Mouse (Mus musculus): Measurements from ENCODE around the gene Pepd. TPM values are rescaled to one million over a fixed set of nuclear protein-coding genes. Genes with fewer than 3 reads are reported as not detected.

Pepd gene
- total and polyA plus RNA-seq, 3 experiments, result 24.6 to 38.9 (median 26.6) TPM

DNA sequence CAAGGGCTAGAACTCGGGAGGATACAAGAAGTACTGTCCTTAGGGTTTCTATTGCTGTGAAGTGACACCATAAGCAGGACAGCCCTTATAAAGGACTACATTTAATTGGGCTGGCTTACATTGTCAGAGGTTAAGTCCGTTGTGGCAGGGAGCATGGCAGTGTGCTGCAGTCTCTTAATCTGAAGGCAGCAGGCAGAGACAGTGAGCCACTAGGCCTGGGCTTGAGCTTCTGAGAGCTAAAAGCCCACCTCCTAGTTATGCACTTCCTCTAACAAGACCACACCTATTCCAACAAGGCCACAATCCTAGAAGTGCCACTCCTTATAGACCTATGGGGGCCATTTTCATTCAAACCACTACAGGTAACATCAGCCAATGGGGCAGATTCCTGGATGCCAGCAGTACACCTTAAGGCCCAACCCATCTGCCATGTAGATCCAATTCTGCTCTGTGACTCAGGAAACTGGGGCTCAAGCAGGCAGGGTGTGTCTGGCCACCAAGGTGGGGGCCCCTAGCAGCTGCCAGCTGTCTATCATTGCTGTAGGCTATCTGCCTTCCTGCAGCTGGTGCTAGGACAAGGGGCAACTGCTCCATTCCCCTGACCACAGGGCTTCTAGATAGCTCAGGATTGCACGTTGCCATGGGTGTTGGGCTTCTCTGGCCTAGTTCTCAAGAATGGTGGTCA lies 56.7 kb downstream of the Pepd start:
- Histone ChIP-seq H3K4me1 (ENCODE audit: control insufficient read depth, insufficient read depth, low read length) (no peaks in the 10 kb centered on the region), H3K79me2 (replicated peaks; ENCODE audit: control insufficient read depth, insufficient read depth, low read length) (no peaks in the 10 kb centered on the region), H3K27me3 (ENCODE audit: control insufficient read depth, insufficient read depth, low read length) (no peaks in the 10 kb centered on the region), H3K9ac (ENCODE audit: low read depth, low read length) (no peak overlapping the region), H3K4me3 (no peak overlapping the region), H3K36me3 (ENCODE audit: control insufficient read depth, insufficient read depth, low read length) (no peaks in the 10 kb centered on the region), H3K27ac (no peak overlapping the region)
- TF ChIP-seq EP300 (IDR thresholded peaks at IDR 0.05; ENCODE audit: insufficient read depth, low read depth, low read length) (no peak), POLR2A (IDR thresholded peaks at IDR 0.05; ENCODE audit: insufficient read depth, low read depth, low read length) (no peak), CTCF (IDR thresholded peaks at IDR 0.05) (no peak)
- no peak for DNase-seq
- intact Hi-C loops (cut with DNase I), result no loop called here
- WGBS, result 88% methylated on average over 3 of the region's 3 CpGs

DNA sequence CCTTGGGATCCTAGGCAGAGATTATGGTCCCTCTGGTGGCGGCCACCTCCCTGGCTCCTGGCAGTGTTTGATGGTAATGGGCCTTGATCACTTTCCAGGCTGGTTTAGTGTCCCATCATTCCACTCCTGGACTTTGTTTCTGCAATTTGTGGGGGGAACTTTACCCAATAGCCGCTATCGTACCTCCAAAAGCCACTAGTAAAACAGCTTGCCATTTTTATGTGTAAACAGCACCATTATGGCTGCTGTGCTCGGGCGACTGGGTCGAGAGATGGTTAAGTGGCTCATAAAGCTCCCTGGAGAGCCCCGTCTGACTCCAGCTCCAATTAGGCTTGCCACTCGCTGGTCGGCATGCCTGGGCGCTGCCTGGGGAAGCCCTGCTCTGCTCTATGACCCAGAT lies 59.6 kb downstream of the Pepd start:
- intact Hi-C loops (cut with DNase I), result no loop called here
- WGBS, result 93% methylated on average over 10 of the region's 10 CpGs
- no peak overlapping the region for H3K4me3 ChIP-seq
- no peaks in the 10 kb centered on the region for H3K4me1 ChIP-seq (ENCODE audit: control insufficient read depth, insufficient read depth, low read length)
- H3K27me3 ChIP-seq (ENCODE audit: control insufficient read depth, insufficient read depth, low read length), result no peaks in the 10 kb centered on the region
- no peaks in the 10 kb centered on the region for H3K79me2 ChIP-seq (replicated peaks; ENCODE audit: control insufficient read depth, insufficient read depth, low read length)
- H3K36me3 ChIP-seq (ENCODE audit: control insufficient read depth, insufficient read depth, low read length), result no peaks in the 10 kb centered on the region
- H3K9ac ChIP-seq (ENCODE audit: low read depth, low read length), result no peak overlapping the region
- TF ChIP-seq POLR2A (IDR thresholded peaks at IDR 0.05; ENCODE audit: insufficient read depth, low read depth, low read length), result no peak
- no peak for TF ChIP-seq CTCF (IDR thresholded peaks at IDR 0.05)
- TF ChIP-seq EP300 (IDR thresholded peaks at IDR 0.05; ENCODE audit: insufficient read depth, low read depth, low read length), result no peak
- H3K27ac ChIP-seq, result no peak overlapping the region
- DNase-seq, result no peak

DNA sequence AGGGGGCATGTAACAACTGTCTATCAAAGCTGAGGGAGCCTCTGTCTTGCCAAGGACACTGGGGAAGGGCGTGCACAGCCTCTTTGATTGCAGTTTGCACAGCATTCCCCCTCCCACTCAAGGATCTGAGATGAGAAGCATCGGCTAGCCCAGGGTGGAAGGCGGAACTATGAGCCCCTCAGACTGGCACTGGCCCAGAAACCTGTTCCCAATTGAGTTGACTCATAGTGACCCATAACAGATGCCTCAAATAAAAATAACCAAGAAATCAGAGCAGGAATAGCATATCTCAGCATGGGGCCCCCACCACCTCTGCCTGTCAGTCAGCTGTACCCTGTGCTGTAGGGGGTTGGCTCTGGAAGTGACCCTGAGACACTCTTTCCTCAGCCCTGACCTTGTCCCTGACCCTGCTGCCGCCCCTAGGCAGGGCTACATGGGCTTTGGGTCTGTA lies 60.8 kb downstream of the Pepd start:
- H3K9ac ChIP-seq (ENCODE audit: low read depth, low read length), result no peak overlapping the region
- DNase-seq, result no peak
- 52% methylated on average over 4 of the region's 4 CpGs for WGBS
- H3K27me3 ChIP-seq (ENCODE audit: control insufficient read depth, insufficient read depth, low read length), result no peaks in the 10 kb centered on the region
- no peaks in the 10 kb centered on the region for H3K4me1 ChIP-seq (ENCODE audit: control insufficient read depth, insufficient read depth, low read length)
- H3K79me2 ChIP-seq (replicated peaks; ENCODE audit: control insufficient read depth, insufficient read depth, low read length), result no peaks in the 10 kb centered on the region
- no peaks in the 10 kb centered on the region for H3K36me3 ChIP-seq (ENCODE audit: control insufficient read depth, insufficient read depth, low read length)
- intact Hi-C loops (cut with DNase I), result no loop called here
- H3K4me3 ChIP-seq, result no peak overlapping the region
- TF ChIP-seq POLR2A (IDR thresholded peaks at IDR 0.05; ENCODE audit: insufficient read depth, low read depth, low read length) (no peak), CTCF (IDR thresholded peaks at IDR 0.05) (no peak), EP300 (IDR thresholded peaks at IDR 0.05; ENCODE audit: insufficient read depth, low read depth, low read length) (no peak)
- no peak overlapping the region for H3K27ac ChIP-seq

DNA sequence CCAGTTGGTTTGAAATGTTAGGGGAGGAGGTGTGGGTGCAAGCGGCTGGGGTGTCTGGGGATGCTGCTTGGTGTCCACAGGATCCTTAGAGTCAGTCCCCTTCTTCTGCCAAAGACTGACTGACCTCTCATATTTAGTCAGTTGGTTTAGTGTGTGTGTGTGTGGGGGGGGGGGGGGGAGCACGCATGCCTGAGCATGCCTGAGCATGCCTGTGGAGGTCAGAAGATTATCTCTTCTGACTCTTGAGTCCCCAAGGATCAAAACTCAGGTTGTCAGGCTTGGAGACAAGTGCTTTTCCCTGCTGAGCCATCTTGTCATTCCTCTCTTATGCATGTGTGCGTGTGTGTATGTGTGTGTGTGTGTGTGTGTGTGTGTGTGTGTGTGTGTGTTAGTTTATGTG lies 61.7 kb downstream of the Pepd start:
- H3K27ac ChIP-seq, result no peak overlapping the region
- 92% methylated on average over 3 of the region's 3 CpGs for WGBS
- H3K79me2 ChIP-seq (replicated peaks; ENCODE audit: control insufficient read depth, insufficient read depth, low read length), result no peaks in the 10 kb centered on the region
- intact Hi-C loops (cut with DNase I), result no loop called here
- TF ChIP-seq POLR2A (IDR thresholded peaks at IDR 0.05; ENCODE audit: insufficient read depth, low read depth, low read length) (no peak), EP300 (IDR thresholded peaks at IDR 0.05; ENCODE audit: insufficient read depth, low read depth, low read length) (no peak)
- no peak for DNase-seq
- H3K4me3 ChIP-seq, result no peak overlapping the region
- no peaks in the 10 kb centered on the region for H3K27me3 ChIP-seq (ENCODE audit: control insufficient read depth, insufficient read depth, low read length)
- no peaks in the 10 kb centered on the region for H3K4me1 ChIP-seq (ENCODE audit: control insufficient read depth, insufficient read depth, low read length)
- H3K9ac ChIP-seq (ENCODE audit: low read depth, low read length), result no peak overlapping the region
- no peaks in the 10 kb centered on the region for H3K36me3 ChIP-seq (ENCODE audit: control insufficient read depth, insufficient read depth, low read length)

DNA sequence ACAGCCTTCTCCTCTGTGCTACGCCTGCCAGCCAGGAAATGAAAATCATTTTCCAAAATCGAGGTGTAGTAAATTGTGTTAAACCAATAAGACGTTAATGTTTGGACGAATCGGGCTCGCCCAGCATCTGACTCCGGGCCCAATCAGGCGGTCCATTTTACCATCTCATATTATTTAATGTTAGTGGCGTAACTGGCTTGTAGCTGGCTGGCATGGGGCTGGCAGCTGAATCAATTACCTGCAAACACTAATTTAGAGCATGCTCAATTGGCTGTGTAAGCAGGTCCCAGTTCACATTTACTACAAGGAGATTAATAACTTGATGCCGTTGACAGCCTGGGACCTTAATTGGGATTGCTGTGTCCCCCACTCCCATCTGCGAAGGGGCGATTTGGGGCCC lies 63.7 kb downstream of the Pepd start:
- Histone ChIP-seq H3K27me3 (ENCODE audit: control insufficient read depth, insufficient read depth, low read length) (no peaks in the 10 kb centered on the region), H3K27ac (no peak overlapping the region), H3K36me3 (ENCODE audit: control insufficient read depth, insufficient read depth, low read length) (no peaks in the 10 kb centered on the region), H3K79me2 (replicated peaks; ENCODE audit: control insufficient read depth, insufficient read depth, low read length) (no peaks in the 10 kb centered on the region), H3K4me1 (ENCODE audit: control insufficient read depth, insufficient read depth, low read length) (no peaks in the 10 kb centered on the region), H3K9ac (ENCODE audit: low read depth, low read length) (no peak overlapping the region), H3K4me3 (no peak overlapping the region)
- intact Hi-C loops (cut with DNase I), result no loop called here
- WGBS, result 96% methylated on average over 12 of the region's 12 CpGs
- no peak for DNase-seq
- TF ChIP-seq EP300 (IDR thresholded peaks at IDR 0.05; ENCODE audit: insufficient read depth, low read depth, low read length), result no peak
- TF ChIP-seq CTCF (IDR thresholded peaks at IDR 0.05), result no peak
- TF ChIP-seq POLR2A (IDR thresholded peaks at IDR 0.05; ENCODE audit: insufficient read depth, low read depth, low read length), result no peak

DNA sequence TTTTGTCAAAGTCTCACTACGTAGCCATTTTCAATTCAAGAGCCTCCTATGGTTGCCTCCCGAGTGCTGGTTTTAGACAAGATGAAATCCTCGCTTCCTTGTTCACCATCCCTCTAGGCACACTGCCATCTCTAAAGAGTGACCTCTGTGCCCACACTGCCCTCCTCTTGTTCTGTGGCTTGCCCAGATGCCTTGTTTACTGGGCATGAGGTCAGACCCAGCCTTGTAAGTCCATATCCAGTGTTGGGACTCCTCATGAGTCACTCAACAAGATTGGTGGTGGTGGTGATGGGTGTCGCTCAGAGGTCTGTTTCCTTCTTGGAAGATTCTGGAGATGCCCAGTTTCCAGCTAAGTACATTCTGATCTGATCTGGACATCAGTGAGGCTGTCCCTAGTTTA lies 65.2 kb downstream of the Pepd start:
- 95% methylated on average over 4 of the region's 4 CpGs for WGBS
- Histone ChIP-seq H3K36me3 (ENCODE audit: control insufficient read depth, insufficient read depth, low read length) (no peaks in the 10 kb centered on the region), H3K4me3 (no peak overlapping the region), H3K4me1 (ENCODE audit: control insufficient read depth, insufficient read depth, low read length) (no peaks in the 10 kb centered on the region), H3K9ac (ENCODE audit: low read depth, low read length) (no peak overlapping the region), H3K27ac (no peak overlapping the region), H3K79me2 (replicated peaks; ENCODE audit: control insufficient read depth, insufficient read depth, low read length) (no peaks in the 10 kb centered on the region), H3K27me3 (ENCODE audit: control insufficient read depth, insufficient read depth, low read length) (no peaks in the 10 kb centered on the region)
- intact Hi-C loops (cut with DNase I), result no loop called here
- no peak for DNase-seq
- TF ChIP-seq POLR2A (IDR thresholded peaks at IDR 0.05; ENCODE audit: insufficient read depth, low read depth, low read length), result no peak
- TF ChIP-seq CTCF (IDR thresholded peaks at IDR 0.05), result no peak
- TF ChIP-seq EP300 (IDR thresholded peaks at IDR 0.05; ENCODE audit: insufficient read depth, low read depth, low read length), result no peak

Data from heart, adult 2 months (tissue).